ENCODE assay signal across 7 mouse cellular contexts in genomic region chr11:58306860-58307308, GRCm38 (mm10). TPM values are rescaled to one million over a fixed set of nuclear protein-coding genes. Genes with fewer than 3 reads are reported as not detected.
DNase-seq lines count a peak whose midpoint lies in the region; ATAC-seq and TF ChIP-seq lines count a peak whose summit lies in the region.

Gene Zfp692, plus strand, starts transcription at chr11:58307069.

- intact Hi-C loops in left cerebral cortex, postnatal 4 days (cut with DNase I): no loop called here

- WGBS in intestine, postnatal 0 days: under 1% methylated on average over 34 of the region's 34 CpGs
- 0% methylated on average over 34 of the region's 34 CpGs for WGBS in midbrain, embryonic 12.5 days
- under 1% methylated on average over 34 of the region's 34 CpGs for WGBS in small intestine, adult 2 months

- peaks cover 14% of the 10 kb centered on the region for H3K4me1 ChIP-seq in intestine, postnatal 0 days (replicated peaks; ENCODE audit: control insufficient read depth, insufficient read depth, low read length)
- peaks cover 21% of the 10 kb centered on the region for H3K4me1 ChIP-seq in midbrain, embryonic 12.5 days
- H3K4me1 ChIP-seq in small intestine, adult 2 months (ENCODE audit: control insufficient read depth, insufficient read depth, insufficient read length, low read length): peaks cover 4% of the 10 kb centered on the region

- no peak for TF ChIP-seq CTCF in intestine, postnatal 0 days (IDR thresholded peaks at IDR 0.05; ENCODE audit: low read depth)
- no peak for TF ChIP-seq CTCF in small intestine, adult 2 months (IDR thresholded peaks at IDR 0.05; ENCODE audit: extremely low read depth, insufficient read length, insufficient replicate concordance, low read depth, low read length)

- peak within 1 kb of the TSS; percentile 79 for H3K27ac ChIP-seq in intestine, postnatal 0 days (ENCODE audit: low read depth, low read length)
- peak within 1 kb of the TSS; percentile 46; the same call in 1 of the 2 replicates for H3K27ac ChIP-seq in midbrain, embryonic 12.5 days (replicated peaks)
- peak within 1 kb of the TSS; percentile 40 for H3K27ac ChIP-seq in small intestine, adult 2 months (ENCODE audit: insufficient read depth, low read depth, low read length)

- H3K27me3 ChIP-seq in intestine, postnatal 0 days (replicated peaks; ENCODE audit: control insufficient read depth, insufficient read depth, low read length): no peaks in the 10 kb centered on the region
- H3K27me3 ChIP-seq in midbrain, embryonic 12.5 days: peaks cover 7% of the 10 kb centered on the region; the same call in 1 of the 2 replicates
- no peaks in the 10 kb centered on the region for H3K27me3 ChIP-seq in small intestine, adult 2 months (ENCODE audit: control insufficient read depth, insufficient read depth, low read length)

- peak; percentile 46 for ATAC-seq in intestine, postnatal 0 days
- peak; percentile 77 for ATAC-seq in midbrain, embryonic 12.5 days (ENCODE audit: low FRiP score, low read depth)

- DNase-seq in adrenal gland, adult 2 months: peak; percentile 97
- peak; percentile 91 for DNase-seq in embryo, embryonic 11.5 days (ENCODE audit: low read depth, low spot score)
- peak; percentile 88 to 94 for DNase-seq in gastrocnemius, postnatal 4 days (ENCODE audit: low spot score in 2 of 2)
- DNase-seq in left cerebral cortex, postnatal 4 days: peak; percentile 98

- peak within 1 kb of the TSS; percentile 41 for H3K4me3 ChIP-seq in intestine, postnatal 0 days (ENCODE audit: low read depth, low read length)
- H3K4me3 ChIP-seq in midbrain, embryonic 12.5 days: peak within 1 kb of the TSS; percentile 55
- peak within 1 kb of the TSS; percentile 74 for H3K4me3 ChIP-seq in small intestine, adult 2 months (ENCODE audit: low read depth, low read length)

- no peaks in the 10 kb centered on the region for H3K9me3 ChIP-seq in intestine, postnatal 0 days (ENCODE audit: control insufficient read depth)
- H3K9me3 ChIP-seq in midbrain, embryonic 12.5 days: no peaks in the 10 kb centered on the region

- peaks cover 10% of the 10 kb centered on the region; the same call in 1 of the 2 replicates for H3K36me3 ChIP-seq in intestine, postnatal 0 days (ENCODE audit: control insufficient read depth, insufficient read depth)
- peaks cover 8% of the 10 kb centered on the region; the same call in 1 of the 2 replicates for H3K36me3 ChIP-seq in midbrain, embryonic 12.5 days
- H3K36me3 ChIP-seq in small intestine, adult 2 months (ENCODE audit: control insufficient read depth, insufficient read depth, low read length): no peaks in the 10 kb centered on the region

- peak within 1 kb of the TSS; percentile 46 for H3K9ac ChIP-seq in intestine, postnatal 0 days (ENCODE audit: low read depth, low read length)
- H3K9ac ChIP-seq in midbrain, embryonic 12.5 days (replicated peaks): peak within 1 kb of the TSS; percentile 72

- TF ChIP-seq POLR2A in small intestine, adult 2 months (IDR thresholded peaks at IDR 0.05; ENCODE audit: low read depth, low read length): no peak; the same call in 1 of the 2 replicates

- H3K4me2 ChIP-seq in intestine, postnatal 0 days (replicated peaks; ENCODE audit: low read depth): peak within 1 kb of the TSS; percentile 82
- peak within 1 kb of the TSS; percentile 87 for H3K4me2 ChIP-seq in midbrain, embryonic 12.5 days (replicated peaks)

RNA-seq across cellular contexts. Expression of gene Zfp692, which starts in this region (rescaled TPM):
- 10 to 100 TPM; 10.5 to 11.7 TPM for total RNA-seq in adrenal gland, adult 2 months (2021)
- polyA plus RNA-seq in adrenal gland, adult 2 months (2012; rRNA removed): 23.3 and 25.7 TPM in 2 replicates
- 1 to 10 TPM; 6.1 to 6.9 TPM for total RNA-seq in gastrocnemius, postnatal 4 days (2021)
- 3.9 and 4.7 TPM in 2 replicates for polyA plus RNA-seq in intestine, postnatal 0 days (2015; fragmentation: Nextera tagmentation; extraction: Ambion mirVana)
- total RNA-seq in left cerebral cortex, postnatal 4 days (2021): 10 to 100 TPM; 30.4 to 32.2 TPM
- 26.4 and 28.5 TPM in 2 replicates for polyA plus RNA-seq in midbrain, embryonic 12.5 days (2016; fragmentation: Nextera tagmentation; extraction: Ambion mirVana)
- 14.1 and 15.8 TPM in 2 replicates for polyA plus RNA-seq in small intestine, adult 2 months (2012; rRNA removed)

Comparison
In these comparisons a context has a peak if more than half of its experiments do, and no peak if none do; other contexts are left out.
1. Peak in every context shown above with its lines: DNase-seq, ATAC-seq, H3K4me3 ChIP-seq and H3K27ac ChIP-seq.